In genomic region chr2:121806959-121807653, GRCm38 (mm10) we compare ENCODE assay signal across 8 mouse cellular contexts. TPM values are rescaled to one million over a fixed set of nuclear protein-coding genes. Genes with fewer than 3 reads are reported as not detected.
DNase-seq lines count a peak whose midpoint lies in the region; ATAC-seq lines count a peak whose summit lies in the region.

Gene Frmd5 (minus strand): TSS chr2:121807087.

- H3K4me3 ChIP-seq in intestine, embryonic 14.5 days (ENCODE audit: low read depth, low read length), result peak within 1 kb of the TSS; percentile 59

- H3K27me3 ChIP-seq in intestine, embryonic 14.5 days (replicated peaks; ENCODE audit: control insufficient read depth, insufficient read depth, low read length), result peaks cover 39% of the 10 kb centered on the region

- DNase-seq in adrenal gland, postnatal 10 days, result peak; percentile 93
- DNase-seq in embryo, embryonic 9.5 days (ENCODE audit: extremely low spot score), result peak; percentile 93
- DNase-seq in gastrocnemius, postnatal 36 days, result peak; percentile 69 to 70
- peak; percentile 93 for DNase-seq in intestine, embryonic 14.5 days (ENCODE audit: low spot score)
- peak; percentile 94 to 95 for DNase-seq in left cerebral cortex, postnatal 10 days (ENCODE audit: extremely low spot score in 1 of 2, low spot score in 2 of 2)
- peak; percentile 91 for DNase-seq in right cerebral cortex, postnatal 14 days
- peak; percentile 72 for DNase-seq in urinary bladder, postnatal 25 days (ENCODE audit: low spot score)

- peak within 1 kb of the TSS; percentile 68 for H3K4me2 ChIP-seq in intestine, embryonic 14.5 days (ENCODE audit: low read length)

- peak within 1 kb of the TSS; percentile 40 for H3K9ac ChIP-seq in intestine, embryonic 14.5 days (ENCODE audit: low read length)

- peak within 1 kb of the TSS; percentile 36 for H3K27ac ChIP-seq in intestine, embryonic 14.5 days (ENCODE audit: low read depth)

- WGBS in intestine, embryonic 14.5 days, result 1% methylated on average over 35 of the region's 35 CpGs

- peak; percentile 97 for ATAC-seq in intestine, embryonic 14.5 days (replicated peaks; ENCODE audit: low FRiP score, low TSS enrichment, low read depth)
- ATAC-seq in megakaryocyte-erythroid progenitor cell, adult 5-6 weeks (replicated peaks; ENCODE audit: low FRiP score, low TSS enrichment, poor library complexity, severe bottlenecking), result peak; percentile 100

- H3K36me3 ChIP-seq in intestine, embryonic 14.5 days (ENCODE audit: control insufficient read depth, insufficient read depth, low read length), result no peaks in the 10 kb centered on the region

- H3K4me1 ChIP-seq in intestine, embryonic 14.5 days (replicated peaks; ENCODE audit: control insufficient read depth, insufficient read depth, low read length), result 0 out of 2 replicates have a peak, but pooled peaks cover 5% of the 10 kb centered on the region

- H3K9me3 ChIP-seq in intestine, embryonic 14.5 days (ENCODE audit: control insufficient read depth, low read length), result no peaks in the 10 kb centered on the region

- intact Hi-C loops in gastrocnemius, postnatal 36 days (cut with DNase I), result no loop called here
- intact Hi-C loops in left cerebral cortex, postnatal 10 days (cut with DNase I), result no loop called here

RNA-seq across cellular contexts. Expression of gene Frmd5, which starts in this region (rescaled TPM):
- total RNA-seq in adrenal gland, postnatal 10 days (2021), result 10 to 100 TPM; 61.2 to 62.7 TPM
- total RNA-seq in gastrocnemius, postnatal 36 days (2021), result not detected
- polyA plus RNA-seq in intestine, embryonic 14.5 days (2014; fragmentation: Nextera tagmentation; extraction: Ambion mirVana), result 3.3 and 3.5 TPM in 2 replicates
- total RNA-seq in left cerebral cortex, postnatal 10 days (2021), result 10 to 100 TPM; 44.0 to 46.4 TPM
- not detected in 2 replicates for total RNA-seq in megakaryocyte-erythroid progenitor cell, adult 5-6 weeks (2014; fragmentation: Nextera tagmentation)
- total RNA-seq in megakaryocyte-erythroid progenitor cell, adult 5-6 weeks (2017), result not detected in 2 replicates

Comparison
In these comparisons a context has a peak if more than half of its experiments do, and no peak if none do; other contexts are left out.
1. Peak in every context shown above with its lines: DNase-seq, ATAC-seq, H3K4me3 ChIP-seq and H3K27ac ChIP-seq.
2. RNA of gene Frmd5 (total RNA-seq): 61.2 to 62.7 TPM in adrenal gland, postnatal 10 days and 44.0 to 46.4 TPM in left cerebral cortex, postnatal 10 days; not detected in gastrocnemius, postnatal 36 days and not detected in megakaryocyte-erythroid progenitor cell, adult 5-6 weeks; every median in the first group is over 10 times any median in the second.
3. Peak in DNase-seq in gastrocnemius, postnatal 36 days; RNA of the gene not detected or under 1 TPM.
4. Peak in ATAC-seq in megakaryocyte-erythroid progenitor cell, adult 5-6 weeks; RNA of the gene not detected or under 1 TPM.